Mouse (Mus musculus): Measurements from ENCODE around the gene Bcl11a.

Gene Bcl11a

DNA sequence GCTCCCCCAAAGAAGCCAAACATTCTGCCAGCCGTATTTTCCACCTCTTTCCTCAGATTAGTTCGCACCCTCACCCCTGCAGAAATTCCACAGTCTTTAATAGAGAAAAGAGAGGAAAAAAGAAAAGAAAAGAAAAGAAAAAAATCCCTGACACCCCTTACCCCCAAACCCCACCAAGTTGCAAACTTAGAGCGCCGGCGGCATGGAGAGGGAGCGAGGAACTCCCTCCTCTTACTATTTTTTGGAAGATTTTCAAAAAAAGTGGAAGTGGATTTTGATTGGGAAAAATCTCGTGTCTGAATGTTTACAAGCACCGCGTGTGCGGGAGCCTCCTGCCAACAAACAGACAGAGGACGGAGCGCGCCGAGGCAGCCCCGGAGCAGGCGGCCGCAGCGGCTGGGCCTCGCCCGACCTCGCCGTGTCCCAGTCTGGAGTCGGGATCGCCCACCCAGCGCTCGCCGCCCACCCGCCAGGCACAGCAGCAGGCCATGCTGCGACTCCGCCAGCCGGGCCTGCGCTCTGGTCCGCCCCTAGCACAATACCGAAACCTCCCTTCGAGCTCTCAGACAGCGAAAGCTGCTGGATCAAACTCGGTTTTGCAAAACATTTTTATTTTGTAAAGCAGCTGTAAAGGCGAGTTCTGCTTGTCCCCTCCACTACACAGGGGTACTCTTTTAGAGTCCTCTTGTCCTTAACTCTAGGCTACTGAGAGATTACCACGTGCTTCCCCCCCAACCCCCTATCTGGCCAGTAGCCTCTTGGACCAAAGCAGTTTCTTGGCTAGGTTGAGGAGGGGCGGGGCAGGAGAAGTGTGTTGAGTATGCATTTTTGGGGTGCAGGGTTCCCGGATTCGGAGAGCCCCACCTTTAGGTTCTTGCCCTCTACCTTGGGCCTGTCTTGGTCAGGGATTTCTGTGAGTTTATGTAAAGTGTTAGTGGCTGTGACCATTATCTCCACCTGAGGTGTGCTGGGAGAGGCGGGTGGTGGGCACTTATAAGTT, 1.8 kb downstream of the Bcl11a start:
- in situ Hi-C loops (cut with MboI; ENCODE audit: unreplicated experiment in 2 of 2), result loop anchor here (5.0 to 25.0 kb wide), 4 partner anchors 105 to 308 kb away; no protein-coding TSS in a partner anchor

GRCm38 (mm10) chr11:24080541-24080940, 2.7 kb downstream of the Bcl11a start:
- in situ Hi-C loops (cut with MboI; ENCODE audit: unreplicated experiment in 2 of 2), result loop anchor here (5.0 to 25.0 kb wide), 4 partner anchors 104 to 307 kb away; no protein-coding TSS in a partner anchor

DNA sequence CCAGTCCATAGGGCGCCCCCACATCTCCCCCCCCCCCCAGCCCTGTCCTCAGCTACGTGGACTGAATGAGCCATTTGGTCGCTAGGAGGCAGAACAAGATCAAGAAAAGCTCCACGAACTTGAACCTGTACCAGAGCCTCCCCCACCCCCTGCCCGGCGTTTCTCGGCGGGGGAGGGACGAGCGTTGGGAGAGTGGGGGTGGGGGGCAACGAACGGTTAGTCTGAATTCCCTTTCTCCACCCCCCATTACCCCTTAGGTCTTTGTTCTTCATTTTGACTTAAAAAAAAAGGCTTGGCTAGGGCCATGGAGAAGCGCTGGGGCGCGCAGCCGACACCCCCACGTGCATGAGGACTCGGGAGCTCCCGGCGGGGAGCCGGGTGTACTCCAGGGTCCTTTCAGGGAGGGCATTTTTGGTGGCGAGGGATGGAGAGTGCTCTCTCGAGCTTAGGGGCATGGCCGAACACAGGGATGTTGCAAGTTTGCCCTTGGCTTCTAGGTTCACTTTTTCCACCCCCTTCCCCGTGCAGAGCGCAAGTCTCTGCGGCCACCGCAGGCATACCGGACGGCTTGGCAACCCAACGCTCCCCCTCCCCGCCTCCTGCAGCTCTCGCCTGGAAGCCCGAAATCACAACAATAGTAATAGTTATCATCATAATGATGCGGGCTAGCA, 3.3 kb downstream of the Bcl11a start:
- in situ Hi-C loops (cut with MboI; ENCODE audit: unreplicated experiment in 2 of 2), result loop anchor here (5.0 to 25.0 kb wide), 4 partner anchors 104 to 306 kb away; no protein-coding TSS in a partner anchor

DNA sequence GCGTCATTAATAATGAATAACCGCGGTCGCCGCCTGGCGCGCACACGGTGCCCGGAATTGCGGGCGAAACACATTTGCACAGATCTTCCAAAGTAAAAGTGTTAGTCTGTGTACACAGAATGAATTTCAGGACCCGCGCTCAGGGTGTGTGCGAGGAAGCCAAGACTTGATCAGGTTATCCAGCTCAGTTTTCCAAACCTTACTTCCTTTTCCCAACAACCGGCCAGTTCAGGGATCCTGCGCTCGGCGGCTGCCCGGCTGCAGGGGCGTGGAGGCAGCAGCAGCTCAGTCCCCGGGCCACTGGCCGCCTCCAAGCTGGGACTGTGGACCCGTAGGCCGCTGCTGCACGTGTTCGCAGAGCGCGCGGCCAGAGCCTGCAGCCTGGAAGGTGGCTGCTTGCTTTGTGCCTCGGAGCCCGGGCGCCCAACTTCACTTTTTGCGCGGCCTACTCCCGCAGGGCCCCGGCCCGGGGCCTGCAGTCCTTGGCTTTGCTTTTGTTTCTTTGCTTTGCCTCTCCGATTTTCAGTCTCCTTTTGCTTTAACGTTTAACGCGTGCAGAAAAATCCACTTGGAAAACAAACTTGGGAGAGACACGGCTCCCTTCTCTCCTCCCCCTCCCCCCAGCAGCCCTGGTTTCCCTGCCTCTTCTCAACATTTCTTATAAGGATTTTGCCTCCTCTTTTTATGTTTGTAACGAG, 4.0 kb downstream of the Bcl11a start:
- in situ Hi-C loops (cut with MboI; ENCODE audit: unreplicated experiment in 2 of 2), result loop anchor here (5.0 to 25.0 kb wide), 4 partner anchors 103 to 305 kb away; no protein-coding TSS in a partner anchor

- in situ Hi-C loops (cut with MboI; ENCODE audit: unreplicated experiment in 2 of 2), result loop anchor here (5.0 to 25.0 kb wide), 4 partner anchors 102 to 305 kb away; no protein-coding TSS in a partner anchor
These were observed 4.7 kb downstream of the Bcl11a start for GRCm38 (mm10) chr11:24082385-24083075.

- in situ Hi-C loops (cut with MboI; ENCODE audit: unreplicated experiment in 2 of 2), result loop anchor here (5.0 to 25.0 kb wide), 4 partner anchors 102 to 304 kb away; no protein-coding TSS in a partner anchor
These were observed 5.2 kb downstream of the Bcl11a start for GRCm38 (mm10) chr11:24083076-24083405.

GRCm38 (mm10) chr11:24083423-24083822, 5.6 kb downstream of the Bcl11a start:
- in situ Hi-C loops (cut with MboI; ENCODE audit: unreplicated experiment in 2 of 2), result loop anchor here (5.0 to 25.0 kb wide), 4 partner anchors 101 to 304 kb away; no protein-coding TSS in a partner anchor

DNA sequence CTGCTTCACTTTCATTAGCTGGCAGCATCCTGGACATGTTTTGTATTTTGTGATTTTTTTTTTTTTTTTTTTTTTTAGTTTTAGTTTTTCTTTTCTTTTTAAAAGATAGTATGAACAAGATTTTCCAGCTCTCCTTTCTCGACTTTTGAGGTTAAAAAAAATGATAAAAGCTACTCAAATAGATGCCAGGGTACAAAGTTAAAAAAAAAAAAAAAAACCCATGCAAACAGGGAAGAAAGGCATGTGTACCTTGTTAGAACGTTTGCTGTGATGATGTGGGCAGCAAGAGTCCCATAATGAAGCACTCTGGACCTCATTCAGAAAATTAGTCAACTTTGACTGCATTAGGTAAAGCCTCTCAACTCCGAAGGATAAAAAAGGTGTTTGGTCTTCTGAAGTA, 6.2 kb downstream of the Bcl11a start:
- in situ Hi-C loops (cut with MboI; ENCODE audit: unreplicated experiment in 2 of 2), result loop anchor here (5.0 to 25.0 kb wide), 4 partner anchors 101 to 303 kb away; no protein-coding TSS in a partner anchor

DNA sequence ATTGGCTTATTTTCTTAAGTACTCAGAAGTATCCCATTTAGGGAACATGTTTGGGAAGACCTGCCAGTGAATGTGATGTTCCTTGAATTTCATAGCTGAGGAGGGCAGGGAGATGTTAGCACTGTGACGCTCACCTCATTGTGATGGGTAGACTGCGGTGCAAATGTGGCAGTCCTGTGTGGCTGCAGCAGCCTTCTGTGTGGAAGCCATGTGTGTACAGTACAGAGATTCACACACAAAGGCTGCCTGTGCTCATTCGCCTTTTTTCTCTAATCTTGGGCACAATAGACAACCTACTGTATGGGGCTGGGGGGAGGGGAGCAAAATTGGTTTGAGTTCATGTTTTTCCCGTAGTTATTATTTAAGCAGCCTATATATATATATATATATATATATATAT, 6.7 kb downstream of the Bcl11a start:
- in situ Hi-C loops (cut with MboI; ENCODE audit: unreplicated experiment in 2 of 2), result loop anchor here (5.0 to 25.0 kb wide), 4 partner anchors 100 to 303 kb away; no protein-coding TSS in a partner anchor

DNA sequence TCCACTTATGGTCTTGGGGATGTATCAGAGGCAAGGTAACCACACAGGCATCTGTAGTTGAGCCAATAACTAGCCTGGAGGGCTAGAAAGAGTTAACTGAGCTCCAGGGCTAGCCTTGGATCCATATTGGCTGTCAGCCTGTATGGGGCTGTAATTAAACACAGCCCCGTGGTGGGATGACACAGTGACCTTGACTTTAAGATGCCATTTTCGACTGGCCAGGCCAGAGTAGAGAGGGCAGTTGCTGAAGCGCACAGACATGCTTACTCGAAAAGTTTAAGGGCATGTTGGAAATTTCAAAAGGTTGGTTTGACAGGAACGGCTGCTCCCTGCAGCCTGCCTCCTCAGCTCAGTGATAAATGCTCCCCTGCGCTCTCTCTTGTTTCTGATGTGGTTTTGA, 8.1 kb downstream of the Bcl11a start:
- in situ Hi-C loops (cut with MboI; ENCODE audit: unreplicated experiment in 2 of 2), result loop anchor here (10.0 to 25.0 kb wide), 2 partner anchors 99 to 301 kb away; no protein-coding TSS in a partner anchor

GRCm38 (mm10) chr11:24087069-24087468, 9.2 kb downstream of the Bcl11a start:
- in situ Hi-C loops (cut with MboI; ENCODE audit: unreplicated experiment in 2 of 2), result loop anchor here (10.0 to 25.0 kb wide), 2 partner anchors 98 to 300 kb away; no protein-coding TSS in a partner anchor

GRCm38 (mm10) chr11:24090443-24090842, 12.6 kb downstream of the Bcl11a start:
- in situ Hi-C loops (cut with MboI; ENCODE audit: unreplicated experiment in 2 of 2), result loop anchor here in 1 of 2 experiments (25.0 kb wide), 1 partner anchor 297 kb away; no protein-coding TSS in a partner anchor

- in situ Hi-C loops (cut with MboI; ENCODE audit: unreplicated experiment in 2 of 2), result loop anchor here in 1 of 2 experiments (25.0 kb wide), 1 partner anchor 296 kb away; no protein-coding TSS in a partner anchor
These were observed 13.7 kb downstream of the Bcl11a start for GRCm38 (mm10) chr11:24091393-24092080.

- in situ Hi-C loops (cut with MboI; ENCODE audit: unreplicated experiment in 2 of 2), result loop anchor here in 1 of 2 experiments (25.0 kb wide), 1 partner anchor 295 kb away; no protein-coding TSS in a partner anchor
These were observed 14.8 kb downstream of the Bcl11a start for GRCm38 (mm10) chr11:24092618-24093017.

DNA sequence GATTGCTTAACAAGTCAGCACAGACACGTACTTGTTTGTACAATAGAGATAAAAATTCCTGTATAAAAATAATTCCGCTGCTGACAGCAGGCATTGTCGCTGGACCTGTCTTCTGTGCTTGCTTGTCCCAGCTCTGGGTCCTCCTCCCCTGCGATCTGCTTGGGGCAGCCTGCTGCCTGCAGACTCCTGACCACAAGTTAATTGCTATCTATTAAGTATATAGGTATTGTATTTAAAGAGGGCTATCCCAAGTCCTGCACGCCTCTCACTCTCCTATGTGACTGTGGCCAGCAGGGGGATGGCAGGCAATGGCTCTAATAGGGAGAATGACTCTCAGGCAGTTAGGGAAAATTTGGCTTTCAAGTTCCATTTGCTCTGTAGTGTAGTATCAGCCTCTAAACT, 16.2 kb downstream of the Bcl11a start:
- in situ Hi-C loops (cut with MboI; ENCODE audit: unreplicated experiment in 2 of 2), result loop anchor here in 1 of 2 experiments (25.0 kb wide), 1 partner anchor 293 kb away; no protein-coding TSS in a partner anchor

- in situ Hi-C loops (cut with MboI; ENCODE audit: unreplicated experiment in 2 of 2), result loop anchor here in 1 of 2 experiments (25.0 kb wide), 1 partner anchor 292 kb away; no protein-coding TSS in a partner anchor
These were observed 17.4 kb downstream of the Bcl11a start for GRCm38 (mm10) chr11:24095236-24095635.

- in situ Hi-C loops (cut with MboI; ENCODE audit: unreplicated experiment in 2 of 2), result loop anchor here in 1 of 2 experiments (25.0 kb wide), 1 partner anchor 291 kb away; no protein-coding TSS in a partner anchor
These were observed 17.9 kb downstream of the Bcl11a start for GRCm38 (mm10) chr11:24095656-24096353.

DNA sequence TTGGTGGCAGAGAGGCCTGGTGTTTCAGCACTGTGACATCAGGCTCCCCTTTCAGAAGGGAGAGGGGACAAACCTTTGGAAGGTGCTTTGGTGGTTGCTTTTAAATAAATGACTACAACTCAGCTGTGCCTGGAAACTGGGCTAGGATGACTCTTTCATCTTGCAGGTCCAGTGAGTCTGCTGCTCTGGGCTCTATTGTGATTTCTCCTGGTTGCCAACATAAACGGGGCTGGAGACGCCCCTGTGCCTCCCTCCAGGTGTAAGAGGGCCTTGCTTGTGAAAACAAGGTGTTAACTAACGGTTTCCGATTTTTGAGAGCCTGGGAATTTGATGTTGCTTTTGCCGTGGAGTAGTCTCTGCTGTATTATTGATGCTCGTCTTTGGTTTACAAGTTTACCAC, 18.6 kb downstream of the Bcl11a start:
- in situ Hi-C loops (cut with MboI; ENCODE audit: unreplicated experiment in 2 of 2), result loop anchor here in 1 of 2 experiments (25.0 kb wide), 1 partner anchor 291 kb away; no protein-coding TSS in a partner anchor

Measured in v-Abl transformed pro-B cells (cell line).